Mouse (Mus musculus) lung, postnatal 10 days (tissue): ENCODE measurements at regions not wholly inside any gene's neighbourhood (a gene's known extent, or its start where the extent isn't known, plus 50 kb on each side); places are given as distances from the start of the nearest gene placed in this dataset.

ENCODE experiments used
- DNase-seq: peaks from one replicate; pipeline ENCODE4 v3.0.0; 2021

- peak; percentile 3 for DNase-seq
Measured at GRCm38 (mm10) chr14:51309951-51310350, 51.6 kb upstream of the Gm7247 start.

- no peak for DNase-seq
Measured at GRCm38 (mm10) chr14:51310583-51310982, 51.0 kb upstream of the Gm7247 start.
